Mouse (Mus musculus) MEL (cell line): Measurements from ENCODE around the gene Prss41. TPM values are rescaled to one million over a fixed set of nuclear protein-coding genes. Genes with fewer than 3 reads are reported as not detected.

Experiments
- DNase-seq: peaks from one replicate; pipeline ENCODE4 v3.0.0; 2011; ENCODE audit warnings: low read depth, low spot score
- H3K27ac ChIP-seq: 2 replicates; pipeline ENCODE4 v1.5.1; 2012; ENCODE audit warnings: low read depth, mild to moderate bottlenecking, control low read depth, low read length, moderate library complexity; ENCODE audit not compliant: control insufficient read depth
- H3K27me3 ChIP-seq, 2 experiments: fragments of 150-350 bp in 1 of 2; sonication (generic) in 1 of 2; 2 replicates each; pipeline ENCODE4 v1.6.1; 2012; ENCODE audit warnings: low read length in 2 of 2, mild to moderate bottlenecking in 2 of 2, improper control_type of control experiment in 1 of 2, moderate library complexity in 1 of 2; ENCODE audit not compliant: insufficient read depth in 2 of 2, control insufficient read depth in 1 of 2
- H3K36me3 ChIP-seq, 2 experiments: 2 replicates each; pipeline ENCODE4 v1.6.1; 2012 to 2014; ENCODE audit warnings: low read length in 2 of 2, improper control_type of control experiment in 1 of 2, inconsistent platforms in 1 of 2, mild to moderate bottlenecking in 1 of 2; ENCODE audit not compliant: insufficient read depth in 2 of 2, control insufficient read depth in 1 of 2
- H3K4me1 ChIP-seq, 2 experiments: fragments of 150-350 bp in 1 of 2; sonication (generic) in 1 of 2; 2 replicates each; pipeline ENCODE4 v1.6.1; 2012; ENCODE audit warnings: low read length in 2 of 2, improper control_type of control experiment in 1 of 2, mild to moderate bottlenecking in 1 of 2; ENCODE audit not compliant: insufficient read depth in 2 of 2, control insufficient read depth in 1 of 2
- H3K4me3 ChIP-seq, 2 experiments: fragments of 150-350 bp in 1 of 2; sonication (generic) in 1 of 2; 2 replicates each; pipeline ENCODE4 v1.5.1; 2012; ENCODE audit warnings: low read depth in 2 of 2, low read length in 2 of 2, mild to moderate bottlenecking in 2 of 2, moderate library complexity in 2 of 2, control low read depth in 1 of 2, improper control_type of control experiment in 1 of 2; ENCODE audit not compliant: control insufficient read depth in 1 of 2, insufficient read depth in 1 of 2
- H3K79me2 ChIP-seq: 2 replicates; pipeline ENCODE4 v1.6.1; 2012; ENCODE audit warnings: mild to moderate bottlenecking, low read length, moderate library complexity; ENCODE audit not compliant: control insufficient read depth, poor library complexity, insufficient read depth
- H3K9ac ChIP-seq: 2 replicates; pipeline ENCODE4 v1.6.1; 2012; ENCODE audit warnings: low read depth, mild to moderate bottlenecking, control low read depth, low read length, moderate library complexity; ENCODE audit not compliant: control insufficient read depth, poor library complexity, severe bottlenecking
- H3K9me3 ChIP-seq: fragments of 150-350 bp; sonication (generic); replicated peaks from 2 replicates; pipeline ENCODE4 v1.6.1; 2012; ENCODE audit warnings: mild to moderate bottlenecking, low read length, improper control_type of control experiment, moderate library complexity; ENCODE audit not compliant: insufficient read depth
- CHD1 ChIP-seq: IDR thresholded peaks from 2 replicates; pipeline ENCODE4 v1.6.1; 2012; ENCODE audit warnings: low read depth, mild to moderate bottlenecking, inconsistent platforms, low read length, improper control_type of control experiment
- CHD2 ChIP-seq: IDR thresholded peaks from 2 replicates; pipeline ENCODE4 v1.6.1; 2011; ENCODE audit warnings: low read length, improper control_type of control experiment
- CTCF ChIP-seq, 3 experiments: IDR thresholded peaks in 2 of 3; conservative IDR thresholded peaks in 1 of 3; 2 replicates each; pipeline ENCODE4 v1.5.1; 2011 to 2012; ENCODE audit warnings: low read length in 3 of 3, low read depth in 2 of 3, mild to moderate bottlenecking in 2 of 3, improper control_type of control experiment in 1 of 3, inconsistent platforms in 1 of 3, mixed read lengths in 1 of 3, moderate library complexity in 1 of 3; ENCODE audit not compliant: control insufficient read depth in 1 of 3, insufficient read depth in 1 of 3, poor library complexity in 1 of 3, severe bottlenecking in 1 of 3
- EP300 ChIP-seq, 2 experiments: IDR thresholded peaks; 2 replicates each; pipeline ENCODE4 v1.6.1; 2011; ENCODE audit warnings: improper control_type of control experiment in 2 of 2, low read length in 2 of 2, low read depth in 1 of 2, mild to moderate bottlenecking in 1 of 2
- HCFC1 ChIP-seq: IDR thresholded peaks from 2 replicates; pipeline ENCODE4 v1.6.1; 2012; ENCODE audit warnings: low read depth, mild to moderate bottlenecking, inconsistent platforms, low read length, improper control_type of control experiment, moderate library complexity
- JUND ChIP-seq: IDR thresholded peaks from 2 replicates; pipeline ENCODE4 v1.6.1; 2011; ENCODE audit warnings: low read depth, mild to moderate bottlenecking, improper control_type of control experiment, low read length
- MAFK ChIP-seq: IDR thresholded peaks from 2 replicates; pipeline ENCODE4 v1.6.1; 2011; ENCODE audit warnings: low read depth, mild to moderate bottlenecking, low read length, improper control_type of control experiment, borderline replicate concordance
- MAZ ChIP-seq: IDR thresholded peaks from 2 replicates; pipeline ENCODE4 v1.6.1; 2012; ENCODE audit warnings: low read depth, mild to moderate bottlenecking, inconsistent platforms, low read length, improper control_type of control experiment
- MEF2A ChIP-seq: IDR thresholded peaks from 2 replicates; pipeline ENCODE4 v1.6.1; 2014; ENCODE audit warnings: low read depth, mild to moderate bottlenecking, inconsistent platforms, low read length, improper control_type of control experiment; ENCODE audit not compliant: poor library complexity, insufficient replicate concordance, severe bottlenecking; ENCODE audit errors: extremely low read depth
- MXI1 ChIP-seq: IDR thresholded peaks from 2 replicates; pipeline ENCODE4 v1.6.1; 2011; ENCODE audit warnings: mild to moderate bottlenecking, low read depth, low read length, improper control_type of control experiment
- NELFE ChIP-seq: IDR thresholded peaks from 2 replicates; pipeline ENCODE4 v1.6.1; 2011; ENCODE audit warnings: low read depth, low read length, improper control_type of control experiment
- NRF1 ChIP-seq: IDR thresholded peaks from 2 replicates; pipeline ENCODE4 v1.6.1; 2014; ENCODE audit warnings: low read depth, mild to moderate bottlenecking, inconsistent platforms, low read length, improper control_type of control experiment, moderate library complexity; ENCODE audit not compliant: poor library complexity, insufficient read depth, severe bottlenecking
- POLR2AphosphoS5 ChIP-seq: IDR thresholded peaks from 2 replicates; pipeline ENCODE4 v1.6.1; 2012; ENCODE audit warnings: low read depth, borderline replicate concordance, mild to moderate bottlenecking, inconsistent platforms, low read length, moderate library complexity, mixed read lengths
- RAD21 ChIP-seq: IDR thresholded peaks from 2 replicates; pipeline ENCODE4 v1.6.1; 2011; ENCODE audit warnings: mild to moderate bottlenecking, low read depth, low read length, improper control_type of control experiment
- TAL1 ChIP-seq: IDR thresholded peaks from 2 replicates; pipeline ENCODE4 v1.6.1; 2012; ENCODE audit warnings: mild to moderate bottlenecking, inconsistent platforms, low read length, moderate library complexity, mixed read lengths
- TCF12 ChIP-seq: IDR thresholded peaks from 2 replicates; pipeline ENCODE4 v1.6.1; 2014; ENCODE audit warnings: low read depth, mild to moderate bottlenecking, inconsistent platforms, low read length, improper control_type of control experiment, moderate library complexity
- USF1 ChIP-seq: IDR thresholded peaks from 2 replicates; pipeline ENCODE4 v1.6.1; 2014; ENCODE audit warnings: low read depth, mild to moderate bottlenecking, inconsistent platforms, low read length, improper control_type of control experiment, moderate library complexity
- ZKSCAN1 ChIP-seq: IDR thresholded peaks from 2 replicates; pipeline ENCODE4 v1.6.1; 2012; ENCODE audit warnings: low read depth, mild to moderate bottlenecking, inconsistent platforms, low read length, improper control_type of control experiment, moderate library complexity
- ZMIZ1 ChIP-seq: IDR thresholded peaks from 2 replicates; pipeline ENCODE4 v1.6.1; 2012; ENCODE audit warnings: low read depth, mild to moderate bottlenecking, inconsistent platforms, low read length, improper control_type of control experiment, moderate library complexity
- polyA plus RNA-seq, 2 experiments: library from polyadenylated mRNA; stranded (reverse) in 1 of 2; unstranded in 1 of 2; fragments of >175 nt in 1 of 2; fragments of >200 nt in 1 of 2; gene quantifications; 2 replicates each; pipeline versions ENCODE4 v1.2.1 to v1.2.4; 2012; ENCODE audit warnings: low replicate concordance in 2 of 2, low read depth in 1 of 2; ENCODE audit not compliant: insufficient read length in 2 of 2, insufficient read depth in 1 of 2, missing spikeins in 1 of 2
- total RNA-seq: library from RNA; depleted of rRNA; stranded (reverse); fragments of 300-350 nt; gene quantifications from 2 replicates; pipeline ENCODE4 v1.2.3, GENCODE M21; 2012

Gene Prss41
- total and polyA plus RNA-seq, 3 experiments = 3.4 to 12.8 TPM; not detected in 1

- H3K9me3 ChIP-seq = no peaks in the 10 kb centered on the region
- no peak overlapping the region for H3K4me3 ChIP-seq
- peaks cover 0 to 2% of the 10 kb centered on the region in 2 experiments; a peak in 1 of 4 replicates for H3K27me3 ChIP-seq
- TF ChIP-seq NELFE (no peak), JUND (no peak), MXI1 (no peak), EP300 (IDR thresholded peaks at IDR 0.05; ENCODE audit: low read depth in 1 of 2, low read length in 2 of 2) (no peak), ZMIZ1 (no peak), MAZ (no peak), MAFK (no peak), HCFC1 (no peak), CHD2 (no peak), NRF1 (no peak), CTCF (IDR thresholded peaks at IDR 0.05 in 2 of 3, conservative IDR thresholded peaks at IDR 0.05 in 1 of 3; ENCODE audit: control insufficient read depth in 1 of 3, insufficient read depth in 1 of 3, low read depth in 2 of 3, low read length in 3 of 3, poor library complexity in 1 of 3, severe bottlenecking in 1 of 3) (no peak), TCF12 (no peak), POLR2AphosphoS5 (no peak), TAL1 (no peak), CHD1 (no peak), ZKSCAN1 (no peak), MEF2A (no peak)
- TF ChIP-seq, all 39 proteins: peak for 0
- no peak overlapping the region for H3K27ac ChIP-seq
- no peak for DNase-seq
- no peaks in the 10 kb centered on the region for H3K36me3 ChIP-seq
- H3K4me1 ChIP-seq = no peaks in the 10 kb centered on the region
- no peak overlapping the region for H3K9ac ChIP-seq
- no peaks in the 10 kb centered on the region for H3K79me2 ChIP-seq
Measured at GRCm38 (mm10) chr17:23857913-23858312, 13.9 kb upstream of the Prss41 start.

GRCm38 (mm10) chr17:23857193-23857592 is 13.2 kb upstream of the Prss41 start:
- Histone ChIP-seq H3K27ac (no peak overlapping the region), H3K36me3 (no peaks in the 10 kb centered on the region), H3K27me3 (peaks cover 0 to 2% of the 10 kb centered on the region in 2 experiments; a peak in 1 of 4 replicates), H3K9me3 (no peaks in the 10 kb centered on the region), H3K9ac (no peak overlapping the region), H3K79me2 (no peaks in the 10 kb centered on the region), H3K4me3 (no peak overlapping the region), H3K4me1 (no peaks in the 10 kb centered on the region)
- DNase-seq = no peak
- no peak for TF ChIP-seq RAD21
- TF ChIP-seq USF1 = no peak
